Mouse (Mus musculus): ENCODE results near the gene Tm7sf2. TPM values are rescaled to one million over a fixed set of nuclear protein-coding genes. Genes with fewer than 3 reads are reported as not detected.

The Tm7sf2 gene
- 10 to 100 TPM; 27.8 to 28.8 TPM for total RNA-seq (2021)

DNA sequence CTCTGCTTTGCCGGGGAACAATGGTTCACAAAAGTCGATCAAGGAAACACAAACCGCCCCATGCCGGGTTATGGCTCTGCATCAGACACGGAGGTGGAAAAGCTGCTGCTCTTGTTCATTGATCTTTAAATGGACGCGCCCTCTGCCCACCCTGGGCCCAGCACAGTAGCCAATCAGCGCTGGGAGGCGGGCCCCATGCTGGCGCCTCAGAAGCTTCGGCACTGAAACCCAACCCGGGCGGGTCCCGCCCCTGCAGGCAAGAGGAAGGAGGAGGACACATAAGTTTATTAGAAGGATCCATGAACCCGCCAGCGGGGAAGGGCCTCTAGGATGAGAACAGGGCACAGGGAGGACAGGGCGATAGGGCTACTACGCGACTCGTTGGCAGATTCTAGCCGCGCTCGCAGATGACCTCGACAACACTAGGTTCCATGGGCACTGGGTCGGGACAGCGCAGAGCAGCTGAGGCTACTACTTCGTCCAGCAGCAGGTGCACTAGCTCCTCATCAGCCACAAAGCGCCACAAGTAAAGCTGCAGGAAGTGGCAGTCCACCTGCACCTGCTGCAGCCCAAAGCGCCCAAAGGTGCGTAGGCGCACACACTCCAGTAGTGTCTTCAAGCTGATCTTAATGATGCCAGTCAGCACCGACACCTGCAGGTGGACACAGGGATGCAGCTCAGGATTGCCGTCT is at the start of gene Tm7sf2:
Gene Tm7sf2, minus strand, starts transcription at position 650 of the 692 bp plus-strand sequence.
- DNase-seq (ENCODE audit: extremely low spot score in 1 of 2, low spot score in 1 of 2): peak; percentile 70 to 73

DNA sequence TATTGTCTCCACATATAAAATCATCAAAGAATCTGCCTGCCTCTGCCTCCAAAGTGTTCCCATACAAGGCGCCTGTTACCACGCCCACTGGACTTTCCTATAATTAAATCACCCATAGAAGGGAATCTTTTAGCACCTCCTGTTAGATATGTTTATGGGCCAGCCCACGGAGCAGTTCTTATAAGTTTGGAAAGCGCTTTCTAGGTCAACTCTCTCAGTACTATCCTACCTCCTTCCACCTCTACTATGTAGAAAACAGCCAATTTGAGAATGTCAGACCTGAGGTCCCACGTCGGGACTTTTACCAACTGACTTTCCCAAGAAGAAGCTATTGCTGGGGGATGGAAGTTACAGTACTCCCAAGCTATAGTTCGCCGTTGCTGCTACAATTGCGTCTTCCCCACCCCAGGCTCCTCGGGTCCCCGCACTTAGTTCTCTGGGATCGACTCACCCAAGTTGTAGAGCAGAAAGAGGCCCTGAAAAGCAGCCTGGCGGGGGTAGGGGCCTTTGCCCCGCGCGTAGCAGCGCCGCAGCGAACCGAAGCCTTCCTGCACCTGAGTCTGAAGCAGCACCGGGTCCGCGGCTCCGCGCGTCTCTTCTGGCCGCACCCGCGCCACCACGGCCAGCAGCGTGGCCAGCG is 49.3 kb upstream of the Tm7sf2 start:
- DNase-seq (ENCODE audit: extremely low spot score in 1 of 2, low spot score in 1 of 2): peak in 1 of 2 experiments; percentile 59

DNA sequence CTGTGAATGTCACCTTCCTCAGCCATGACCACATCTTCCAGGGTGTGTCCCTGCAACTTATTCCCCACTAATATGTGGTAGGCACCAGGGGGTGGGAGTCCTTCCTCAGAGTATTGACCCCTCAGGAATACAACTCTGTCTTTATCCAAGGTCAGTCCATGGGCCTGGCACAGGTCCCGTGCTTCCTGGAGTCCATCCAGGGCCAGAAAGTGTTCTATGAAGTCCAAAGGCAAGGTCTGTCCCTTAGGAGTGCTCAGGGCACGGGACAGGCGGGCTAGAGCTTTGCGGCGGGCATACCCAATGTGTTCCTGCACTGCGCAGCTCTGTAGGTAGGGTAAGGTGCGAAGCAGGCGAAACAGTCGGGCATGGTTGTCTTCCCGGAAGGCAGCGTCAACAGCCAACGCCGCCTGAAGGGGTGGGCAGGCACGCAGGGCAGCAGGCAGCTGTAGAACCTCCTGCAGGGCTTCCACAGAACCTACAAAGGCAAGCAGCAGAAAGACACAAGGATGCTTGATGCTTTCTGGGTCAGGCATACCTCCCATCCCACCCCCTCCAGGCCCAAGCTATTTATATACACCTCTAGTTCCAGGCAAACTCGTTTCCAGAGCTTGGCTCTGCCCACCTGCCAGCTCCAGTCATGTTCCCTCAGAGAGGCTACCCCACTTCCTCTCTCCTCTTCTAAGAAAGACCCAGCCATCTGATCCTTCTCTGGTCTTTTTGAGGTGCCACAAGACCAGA is 48.1 kb upstream of the Tm7sf2 start:
- no peak for DNase-seq (ENCODE audit: extremely low spot score in 1 of 2, low spot score in 1 of 2)

DNA sequence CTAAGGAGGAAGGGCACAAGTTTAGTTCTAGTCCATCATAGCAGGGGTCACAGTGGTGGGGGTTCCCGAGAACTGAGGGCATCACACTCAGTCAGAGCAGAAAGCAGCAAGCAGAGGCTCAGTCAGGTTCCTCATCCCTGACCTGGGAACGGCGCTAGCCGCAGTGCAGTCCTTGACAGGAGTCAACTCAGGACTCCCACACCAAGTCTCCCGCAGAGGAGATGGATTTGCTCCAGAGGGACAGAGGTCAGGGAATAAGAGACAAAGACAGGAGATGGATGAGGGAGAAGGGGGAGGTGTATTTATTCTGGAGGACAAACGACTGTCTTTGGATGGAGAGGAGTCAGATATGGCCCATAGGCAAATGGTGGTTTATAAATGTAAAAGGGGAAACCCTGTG is 44.9 kb upstream of the Tm7sf2 start:
- no peak for DNase-seq (ENCODE audit: extremely low spot score in 1 of 2, low spot score in 1 of 2)

DNA sequence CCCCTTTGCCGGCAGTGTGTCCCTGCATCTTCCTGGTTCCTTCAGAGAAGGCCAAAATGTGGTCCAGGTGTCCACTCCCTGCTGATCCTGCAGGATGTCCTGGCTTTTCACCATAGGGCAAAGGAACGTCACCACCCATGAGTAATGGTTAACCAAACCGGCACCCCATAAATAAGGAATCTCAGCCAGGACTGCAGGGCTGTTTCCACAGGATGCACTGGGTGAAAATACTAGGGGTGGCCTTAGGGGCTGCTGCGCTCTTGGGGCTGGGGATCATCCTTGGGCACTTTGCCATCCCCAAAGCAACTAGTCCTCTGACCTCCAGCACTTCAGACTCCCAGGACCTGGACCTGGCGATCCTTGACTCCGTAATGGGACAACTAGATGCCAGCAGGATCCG is 37.4 kb upstream of the Tm7sf2 start, which contains the start of gene Naaladl1:
Gene Naaladl1, plus strand, starts transcription at position 197 of the 400 bp plus-strand sequence.
- no peak for DNase-seq (ENCODE audit: extremely low spot score in 1 of 2, low spot score in 1 of 2)

DNA sequence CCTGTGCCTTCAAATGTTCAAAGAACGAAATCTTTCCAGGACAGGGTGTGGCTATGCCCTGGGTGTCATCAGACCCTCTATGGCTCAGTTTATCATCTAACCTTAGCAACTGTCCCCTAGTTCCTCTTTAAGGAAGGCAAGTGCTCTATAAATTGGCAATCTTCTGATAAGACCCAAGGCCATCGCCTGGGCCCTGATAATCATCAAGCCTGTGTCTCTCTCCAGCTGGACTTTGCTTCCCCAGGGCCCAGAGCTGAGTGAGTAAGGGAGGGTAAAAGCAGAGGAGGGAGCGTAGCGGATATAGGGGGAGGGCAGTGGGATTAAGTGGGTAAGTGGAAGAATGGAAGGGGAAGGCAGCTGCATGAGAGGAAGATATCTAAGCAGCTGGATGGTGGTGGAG is 36.3 kb upstream of the Tm7sf2 start:
- DNase-seq (ENCODE audit: extremely low spot score in 1 of 2, low spot score in 1 of 2): no peak

DNA sequence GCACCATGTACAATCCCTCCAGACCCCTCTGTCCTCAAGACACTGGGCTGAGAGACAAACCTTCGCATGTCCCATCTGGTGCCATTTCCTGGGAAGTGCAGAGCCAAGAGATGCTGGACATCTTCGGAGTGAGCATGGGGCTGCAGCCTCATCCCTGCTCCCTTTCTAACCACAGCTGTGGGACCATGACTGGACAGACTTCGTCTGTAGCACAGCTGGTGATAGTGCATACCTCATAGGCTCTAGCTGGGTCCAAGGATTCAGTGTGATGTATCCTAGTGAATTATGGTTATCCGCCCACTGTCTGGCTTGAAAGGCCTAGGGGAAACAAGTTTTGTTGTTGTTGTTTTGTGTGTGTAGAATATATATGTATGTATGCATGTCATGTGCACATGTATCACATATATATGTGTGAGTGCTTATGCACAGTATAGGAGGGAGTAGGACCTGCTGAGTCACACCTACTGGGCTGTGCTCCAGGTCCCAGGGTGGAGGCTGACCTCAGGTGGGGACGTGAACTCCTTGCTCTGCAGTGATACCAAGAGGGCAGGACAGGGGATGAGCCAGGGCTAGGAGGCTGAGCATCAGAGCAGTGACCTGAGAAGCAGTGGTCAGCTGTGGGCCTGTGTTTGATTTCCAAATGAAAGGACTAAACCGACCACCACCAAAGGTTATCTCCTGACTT is 34.1 kb upstream of the Tm7sf2 start:
- no peak for DNase-seq (ENCODE audit: extremely low spot score in 1 of 2, low spot score in 1 of 2)

DNA sequence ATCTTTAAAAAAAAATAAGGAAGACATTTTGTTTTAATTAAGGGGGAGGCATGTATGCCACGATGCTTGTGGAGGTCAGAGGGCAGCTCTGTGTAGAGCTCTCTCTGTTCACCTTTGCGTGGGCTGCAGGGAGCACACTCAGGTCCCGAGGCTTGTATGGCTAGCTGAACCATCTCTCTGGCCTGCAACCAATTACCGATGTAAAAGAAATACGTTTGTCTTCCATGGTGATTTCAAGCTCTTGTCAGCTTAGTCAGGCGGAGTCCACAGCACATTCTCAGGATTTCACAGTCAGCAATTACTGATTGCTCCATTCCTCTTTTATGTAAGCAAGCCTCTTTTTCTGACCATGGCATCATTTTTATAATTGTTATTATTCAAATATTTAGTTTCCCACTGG is 33.0 kb upstream of the Tm7sf2 start:
- DNase-seq (ENCODE audit: extremely low spot score in 1 of 2, low spot score in 1 of 2): no peak

DNA sequence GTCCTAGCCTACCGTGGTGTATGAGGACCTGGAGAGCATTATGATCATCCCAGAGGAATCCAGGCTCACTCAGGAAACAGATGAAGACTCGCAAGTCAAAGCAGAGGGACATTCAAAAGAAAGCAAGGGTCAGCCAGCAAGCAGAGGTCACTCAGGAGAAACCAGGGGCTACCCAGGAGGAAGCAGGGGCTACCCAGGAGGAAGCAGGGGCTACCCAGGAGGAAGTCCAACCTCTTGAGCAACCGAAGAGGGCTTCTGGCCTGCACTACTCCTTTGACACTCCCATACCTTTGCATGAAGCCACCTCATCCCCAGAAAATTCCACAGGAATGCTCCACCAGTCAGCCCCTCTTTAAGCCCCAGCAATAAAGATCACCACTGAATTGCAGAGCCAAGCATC is 29.7 kb upstream of the Tm7sf2 start:
- DNase-seq (ENCODE audit: extremely low spot score in 1 of 2, low spot score in 1 of 2): no peak

DNA sequence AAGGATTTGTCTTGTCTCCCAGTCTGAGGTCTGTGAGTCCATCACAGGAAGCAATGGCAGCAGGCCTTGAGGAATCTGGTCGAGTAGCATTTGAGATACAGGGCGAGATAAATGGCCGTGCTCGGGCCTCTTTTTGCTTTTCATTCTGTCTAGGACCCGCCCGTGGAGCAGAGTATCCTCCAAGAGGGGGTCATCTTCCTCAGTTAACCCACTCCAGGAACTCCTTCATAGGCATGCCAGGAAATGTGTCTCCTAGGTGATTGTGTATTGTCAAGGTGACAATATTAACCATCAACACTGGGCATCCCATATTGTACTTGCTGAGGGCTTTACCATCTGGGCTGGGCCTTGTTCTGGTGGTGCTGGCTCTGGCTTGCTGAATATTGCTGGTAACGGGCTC is 25.9 kb upstream of the Tm7sf2 start, which contains the start of gene AC131692.1:
Gene AC131692.1, plus strand, starts transcription at position 301 of the 400 bp plus-strand sequence.
- no peak for DNase-seq (ENCODE audit: extremely low spot score in 1 of 2, low spot score in 1 of 2)

DNA sequence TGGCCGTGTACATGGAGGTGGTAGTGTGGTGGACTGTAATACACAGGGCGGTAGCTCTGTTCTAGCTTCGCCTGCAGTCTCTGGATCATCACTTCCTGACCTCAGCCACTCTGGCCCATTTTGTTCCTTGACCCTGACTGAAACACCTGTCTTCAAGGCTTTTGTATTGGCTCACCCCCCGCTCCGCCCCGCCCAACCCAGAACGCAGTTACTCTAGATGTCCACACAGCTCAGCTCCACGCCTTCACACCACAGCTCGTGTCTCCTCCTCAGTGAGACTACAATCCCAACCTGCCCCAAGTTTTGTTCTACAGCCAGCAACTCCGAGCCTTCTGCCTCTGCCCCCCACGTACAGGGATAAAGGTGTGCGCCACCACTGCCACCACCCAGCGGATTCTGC is 20.7 kb upstream of the Tm7sf2 start:
- no peak for DNase-seq (ENCODE audit: extremely low spot score in 1 of 2, low spot score in 1 of 2)

DNA sequence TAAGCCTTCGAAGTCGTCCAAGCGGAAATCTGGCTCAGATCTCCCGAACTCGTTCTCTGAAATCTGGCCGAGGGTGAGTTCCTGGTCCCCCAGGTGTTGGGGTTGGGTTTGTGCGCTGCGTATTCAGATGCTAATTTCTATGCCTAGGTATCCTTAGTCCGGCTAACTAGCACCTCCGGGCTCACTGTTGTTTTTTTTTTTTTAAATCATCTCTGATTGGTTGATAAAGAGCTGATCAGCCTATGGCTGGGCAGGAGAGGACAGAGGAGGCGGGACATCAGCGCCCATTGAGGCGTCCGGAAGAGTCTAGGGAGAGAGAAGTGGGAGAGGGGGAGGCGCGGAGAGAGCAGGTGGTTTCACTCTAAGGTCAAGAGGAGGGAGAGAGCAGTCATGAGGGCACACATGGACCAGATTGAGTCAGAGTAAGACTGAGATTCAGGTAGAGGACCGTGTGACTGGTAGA is 17.3 kb upstream of the Tm7sf2 start:
- no peak for DNase-seq (ENCODE audit: extremely low spot score in 1 of 2, low spot score in 1 of 2)

DNA sequence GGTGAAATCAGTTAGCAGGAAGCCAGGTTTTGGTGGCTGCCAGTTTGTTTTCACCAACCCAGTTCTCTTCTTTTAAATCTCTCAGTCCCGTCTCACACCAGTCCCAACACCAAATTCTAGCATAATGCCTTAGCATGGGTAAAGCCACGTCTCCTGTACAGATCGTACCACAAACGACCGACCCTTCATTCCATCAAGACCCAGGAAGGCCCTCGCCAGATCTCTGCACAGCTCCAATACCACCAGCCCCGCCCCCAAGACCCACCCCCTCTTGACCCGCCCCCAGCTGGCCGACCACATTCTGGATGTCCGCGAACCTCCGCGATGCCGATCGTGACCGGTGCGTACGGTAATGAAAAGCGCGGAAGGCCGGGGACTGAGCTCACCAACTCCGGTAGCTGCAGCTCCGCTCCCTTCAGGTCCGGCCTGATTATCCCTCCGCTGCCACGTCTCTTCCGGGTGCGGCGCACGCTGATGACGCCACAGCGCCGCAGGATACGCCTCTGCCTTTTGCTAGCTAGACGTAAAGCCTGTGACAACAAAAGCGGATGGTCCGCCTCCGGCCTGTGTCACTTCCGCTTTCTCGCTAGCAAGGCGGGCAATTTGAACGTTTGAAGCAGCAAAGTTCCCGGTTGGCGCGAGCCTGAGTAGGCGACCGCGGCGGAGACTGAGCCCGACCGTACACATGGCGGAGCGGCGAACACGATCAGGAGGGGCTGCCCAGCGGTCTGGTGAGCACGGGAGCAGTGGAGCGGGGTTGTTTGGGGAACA is 16.5 kb upstream of the Tm7sf2 start, which contains the start of the genes Zfpl1 and Cdca5:
Gene Zfpl1, minus strand, starts transcription at position 479 of the 771 bp plus-strand sequence.
Gene Cdca5, plus strand, starts transcription at position 506 of the 771 bp plus-strand sequence.
- DNase-seq (ENCODE audit: extremely low spot score in 1 of 2, low spot score in 1 of 2): peak; percentile 90 to 92

DNA sequence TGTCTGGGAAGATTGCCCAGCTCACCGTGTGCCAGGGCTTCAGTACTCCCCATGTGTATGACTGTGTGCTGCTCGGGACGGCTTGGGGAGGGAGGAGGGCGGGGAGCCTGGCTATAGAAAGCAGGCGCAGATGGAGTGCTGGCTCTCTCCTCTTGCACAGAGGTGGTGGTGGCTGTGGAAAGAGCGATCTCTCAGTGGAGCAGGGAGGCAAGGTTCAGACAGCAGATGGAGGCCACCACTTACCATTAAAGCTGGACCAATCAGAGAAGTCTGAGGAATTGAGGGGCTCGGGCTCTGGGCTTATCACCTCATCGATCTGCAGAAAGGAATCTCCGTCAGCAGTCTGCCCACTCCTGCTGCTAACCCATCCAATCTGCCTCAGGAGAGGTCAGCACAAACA is 14.0 kb upstream of the Tm7sf2 start, which contains the start of gene Gm28374:
Gene Gm28374, minus strand, starts transcription at position 101 of the 400 bp plus-strand sequence.
- no peak for DNase-seq (ENCODE audit: extremely low spot score in 1 of 2, low spot score in 1 of 2)

DNA sequence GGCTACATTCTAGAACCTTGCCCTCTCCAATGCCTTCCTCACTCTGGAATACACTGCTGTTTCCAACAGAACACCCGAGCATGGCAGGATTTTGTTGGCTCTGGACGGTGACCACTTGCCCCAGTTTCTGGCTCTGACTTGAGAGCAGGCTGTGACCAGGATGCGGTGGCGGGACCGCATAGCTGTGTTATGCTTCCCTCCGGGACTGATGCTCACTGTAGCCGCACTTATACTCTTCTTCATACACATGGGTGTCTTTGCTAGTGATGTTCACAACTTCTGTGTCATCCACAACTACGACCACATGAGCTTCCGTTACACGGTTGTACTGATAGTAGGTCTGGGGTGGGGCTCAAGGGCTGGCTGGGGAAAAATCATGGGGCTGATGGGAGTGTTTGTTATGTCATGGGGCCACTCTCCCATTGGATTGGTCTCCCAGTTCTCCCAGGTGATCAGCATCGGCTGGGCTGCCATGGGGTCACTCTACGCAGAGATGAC is 11.9 kb upstream of the Tm7sf2 start, which contains the start of gene Tmem262:
Gene Tmem262, plus strand, starts transcription at position 51 of the 498 bp plus-strand sequence.
- DNase-seq (ENCODE audit: extremely low spot score in 1 of 2, low spot score in 1 of 2): no peak

DNA sequence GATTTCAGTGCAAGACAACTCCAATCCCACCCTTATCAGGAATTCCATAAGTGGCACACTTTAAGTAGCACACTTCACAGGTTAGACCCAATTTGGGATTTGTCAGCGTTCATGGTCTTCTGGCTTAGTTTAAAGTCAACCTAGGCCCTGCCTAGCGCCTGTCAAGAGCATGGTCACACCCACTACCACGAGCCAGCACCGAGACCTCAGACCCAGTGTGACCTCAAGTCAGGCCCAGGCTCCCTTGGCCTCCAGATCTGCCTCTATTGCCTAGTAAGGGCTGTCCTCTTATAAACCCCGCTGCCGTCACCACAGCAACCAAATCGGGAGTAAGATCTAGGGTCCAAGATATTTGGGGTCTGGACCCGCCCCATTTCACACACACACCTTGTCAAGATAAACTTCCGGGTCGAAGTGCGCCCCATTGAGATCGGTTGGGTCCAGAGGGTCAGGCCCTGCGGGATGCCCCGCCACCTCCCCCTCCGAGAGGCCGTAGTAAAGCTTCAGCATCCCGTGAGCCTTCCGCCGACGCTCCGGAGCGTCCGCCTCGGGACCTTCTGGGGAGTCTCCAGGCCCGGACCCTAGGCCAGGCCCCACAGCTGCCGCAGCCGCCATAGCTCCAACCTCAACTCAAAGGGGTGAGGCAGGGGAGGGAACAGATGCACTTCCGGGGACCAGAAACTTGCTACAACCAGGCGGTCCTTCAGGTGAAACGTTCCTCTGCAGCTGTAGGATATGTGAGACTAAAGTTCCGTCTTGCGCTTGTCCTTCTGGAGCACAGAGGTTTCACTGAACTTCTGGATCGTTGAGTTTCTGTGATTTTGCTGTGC is 8.6 kb upstream of the Tm7sf2 start, which contains the start of gene Vps51:
Gene Vps51, minus strand, starts transcription at position 668 of the 830 bp plus-strand sequence.
- DNase-seq (ENCODE audit: extremely low spot score in 1 of 2, low spot score in 1 of 2): peak; percentile 67 to 80

DNA sequence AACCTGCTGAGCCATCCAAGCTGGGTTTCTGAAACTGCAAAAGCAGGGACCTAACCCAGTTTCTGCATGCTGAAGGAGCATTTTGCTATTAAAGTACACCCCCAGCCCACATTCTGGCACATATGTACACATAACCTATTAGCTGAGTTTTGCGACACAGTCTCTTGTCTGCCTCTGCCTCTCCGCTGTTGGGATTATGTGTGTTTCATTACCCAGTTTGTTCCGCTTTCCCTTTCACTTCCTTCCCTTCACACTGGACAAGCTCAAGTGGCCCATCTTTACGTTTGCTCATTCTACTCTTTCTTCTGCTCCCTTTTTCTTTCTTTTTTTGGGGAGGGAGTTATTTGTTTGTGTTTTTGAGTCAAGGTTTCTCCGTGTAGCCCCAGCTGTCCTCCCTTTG is 5.7 kb upstream of the Tm7sf2 start:
- DNase-seq (ENCODE audit: extremely low spot score in 1 of 2, low spot score in 1 of 2): no peak

DNA sequence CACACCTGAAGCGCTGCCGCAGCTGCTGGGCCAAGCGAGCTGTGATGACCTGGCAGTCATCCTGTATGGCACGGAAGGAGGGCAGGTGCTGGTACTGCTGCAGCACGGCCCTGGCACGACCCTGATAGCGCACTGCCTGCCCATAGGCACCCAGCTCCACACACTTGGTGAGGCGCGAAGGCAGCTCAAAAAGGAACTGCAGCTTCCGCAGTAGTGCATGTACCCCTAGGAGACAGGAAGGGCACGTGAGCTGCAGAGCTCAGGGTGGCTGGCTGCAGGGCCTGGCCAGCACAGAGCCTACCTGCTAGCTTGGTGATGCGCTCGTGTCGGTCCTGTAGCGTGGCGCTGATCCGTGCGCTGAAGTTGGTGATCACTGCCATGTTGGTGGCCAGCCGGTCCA is 3.1 kb upstream of the Tm7sf2 start:
- DNase-seq (ENCODE audit: extremely low spot score in 1 of 2, low spot score in 1 of 2): no peak
